Mouse (Mus musculus) ES-E14 (cell line): Measurements from ENCODE around the gene Nceh1.

Experiments used
- CHD2 ChIP-seq: IDR thresholded peaks from 2 replicates; pipeline ENCODE4 v1.6.1; 2014; ENCODE audit warnings: mild to moderate bottlenecking, low read depth, low read length, inconsistent platforms
- MAFK ChIP-seq: IDR thresholded peaks from 2 replicates; pipeline ENCODE4 v1.6.1; 2014; ENCODE audit warnings: mild to moderate bottlenecking, low read depth, low read length, inconsistent platforms; ENCODE audit not compliant: insufficient read depth

DNA sequence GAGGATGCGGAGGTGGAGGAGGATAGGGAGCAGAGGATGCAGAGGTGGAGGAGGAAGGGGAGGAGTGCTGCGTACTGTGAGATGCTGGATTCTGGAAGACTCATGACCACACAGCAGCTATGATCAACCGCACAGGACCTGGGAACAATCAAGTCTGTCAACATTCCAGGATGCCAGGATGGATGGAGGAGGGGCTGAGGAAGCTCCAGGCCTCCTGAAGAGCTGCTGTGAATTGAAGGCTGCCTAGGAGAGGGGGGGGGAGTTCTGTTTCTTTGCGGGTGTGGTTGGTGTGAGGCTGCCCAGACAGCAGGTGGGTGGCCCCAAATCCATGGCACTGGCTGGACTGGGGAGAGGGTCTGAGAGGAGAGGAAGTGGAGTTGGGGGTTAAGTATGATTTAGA is 23.9 kb upstream of the Nceh1 start:
- no peak for TF ChIP-seq MAFK
- TF ChIP-seq CHD2: no peak
